Mouse (Mus musculus): ENCODE results near the gene Cep350. TPM values are rescaled to one million over a fixed set of nuclear protein-coding genes. Genes with fewer than 3 reads are reported as not detected.

The Cep350 gene
- 10 to 100 TPM in 1 of 3 experiments, 1 to 10 TPM in 2; 8.7 to 12.8 (median 9.7) TPM for polyA plus RNA-seq (2017; shearing (Covaris generic))

DNA sequence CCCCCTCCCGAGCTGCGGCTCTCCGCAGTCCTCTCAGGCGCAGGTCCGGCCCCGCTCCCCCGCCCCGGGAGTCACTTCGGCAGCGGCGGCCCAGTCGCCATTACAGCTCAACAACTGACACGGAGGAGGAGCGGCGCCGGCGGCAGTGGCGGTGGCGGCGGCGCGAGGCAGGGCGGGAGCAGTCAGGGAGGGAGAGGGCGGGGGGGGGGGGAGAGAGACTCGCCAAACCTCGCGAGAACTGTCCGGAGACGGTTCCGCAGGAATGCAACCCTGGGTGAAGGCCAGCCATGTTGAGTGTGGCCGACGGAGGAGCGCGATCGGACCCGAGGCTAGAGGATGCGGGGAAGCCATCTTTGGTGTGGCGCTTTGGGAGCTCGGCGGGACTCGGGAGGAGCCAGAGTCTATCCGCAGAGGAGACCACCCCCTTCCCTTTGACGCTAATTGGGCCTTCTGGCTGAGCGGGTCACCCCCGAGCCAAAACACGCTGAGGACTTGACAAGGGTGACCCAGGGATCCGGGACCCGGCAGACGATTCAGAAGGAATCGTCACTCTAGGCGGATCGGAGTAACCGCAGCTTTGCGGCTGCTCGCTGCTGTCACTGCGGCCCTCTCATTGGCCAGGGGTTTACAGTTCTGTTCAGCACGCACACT is at the start of gene Cep350:
Gene Cep350 (minus strand): TSS at position 188 of the 651 bp plus-strand sequence.
- peak; percentile 85 for ATAC-seq

DNA sequence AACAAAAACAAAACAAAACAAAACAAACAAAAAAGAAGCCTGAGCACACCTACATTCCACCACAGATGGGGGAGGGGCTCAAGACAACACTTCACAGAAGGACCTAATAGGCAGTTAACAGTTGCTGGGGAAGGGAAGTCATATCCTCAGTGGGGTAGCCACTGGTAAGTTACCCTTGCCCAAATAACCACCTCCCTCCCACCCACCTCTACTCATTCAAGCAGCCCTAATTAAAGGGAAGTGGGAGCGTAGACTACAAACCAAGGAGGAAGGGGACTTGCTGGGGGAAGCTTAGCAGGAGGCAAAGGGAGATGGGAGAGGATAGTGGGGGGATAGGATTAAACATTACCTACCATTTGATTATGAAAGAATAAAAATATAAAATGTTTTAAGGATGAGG is 47.3 kb upstream of the Cep350 start:
- no peak for ATAC-seq

DNA sequence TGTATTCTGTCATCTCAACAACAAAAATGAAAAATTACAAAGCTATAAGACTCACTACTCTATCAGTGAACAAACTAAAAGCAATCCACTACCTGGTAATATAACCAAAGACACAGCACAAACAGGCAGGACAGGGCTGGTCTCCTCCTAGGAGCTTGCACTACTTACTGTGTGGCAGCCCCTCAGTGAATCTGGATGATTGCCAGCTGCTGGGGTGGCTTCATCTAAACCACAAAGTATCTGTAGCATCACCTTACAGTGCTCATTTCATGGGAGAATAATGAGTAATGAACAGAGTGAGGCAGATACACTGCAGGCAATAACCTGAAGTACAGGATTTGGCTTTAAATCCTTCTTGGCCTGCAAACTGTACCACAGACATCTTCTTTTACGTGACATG is 46.7 kb upstream of the Cep350 start:
- ATAC-seq: no peak

DNA sequence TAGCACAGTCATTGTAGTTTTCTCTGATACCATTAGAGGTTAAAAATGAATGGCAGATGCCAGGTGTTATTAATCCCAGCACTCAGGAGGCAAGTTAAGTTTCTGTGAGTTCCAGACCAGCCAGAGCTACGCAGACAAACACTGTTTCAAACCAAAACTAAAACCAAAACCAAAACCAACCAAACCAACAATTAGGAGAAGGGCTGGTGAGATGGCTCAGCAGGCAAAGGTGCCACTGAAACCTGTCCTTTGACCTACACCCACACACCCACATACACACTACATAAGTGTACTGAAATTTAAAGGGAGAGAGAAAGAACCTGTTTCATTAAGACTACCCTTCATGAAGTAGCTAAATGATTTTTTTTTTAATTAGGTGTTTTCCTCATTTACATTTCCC is 35.9 kb upstream of the Cep350 start:
- peak; percentile 81 for ATAC-seq

DNA sequence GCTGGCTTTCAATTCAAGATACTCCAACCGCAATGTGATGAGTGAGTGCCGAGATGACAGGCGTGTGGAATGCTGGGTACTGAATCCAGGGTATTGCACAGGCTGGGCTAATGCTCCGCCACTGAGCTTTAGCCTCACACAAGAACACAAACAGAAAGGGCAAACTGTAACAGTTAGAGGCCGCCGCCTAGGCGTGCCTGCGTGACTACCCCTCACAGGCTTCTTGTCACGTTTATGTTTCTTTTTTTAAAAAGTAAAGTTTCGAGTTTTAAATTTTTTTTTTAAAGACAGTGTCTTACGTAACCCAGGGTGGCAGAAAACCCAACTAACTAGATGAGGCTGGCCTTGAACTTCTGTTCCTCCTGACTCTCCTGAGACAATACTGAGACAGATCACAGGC is 32.9 kb upstream of the Cep350 start:
- ATAC-seq: no peak

DNA sequence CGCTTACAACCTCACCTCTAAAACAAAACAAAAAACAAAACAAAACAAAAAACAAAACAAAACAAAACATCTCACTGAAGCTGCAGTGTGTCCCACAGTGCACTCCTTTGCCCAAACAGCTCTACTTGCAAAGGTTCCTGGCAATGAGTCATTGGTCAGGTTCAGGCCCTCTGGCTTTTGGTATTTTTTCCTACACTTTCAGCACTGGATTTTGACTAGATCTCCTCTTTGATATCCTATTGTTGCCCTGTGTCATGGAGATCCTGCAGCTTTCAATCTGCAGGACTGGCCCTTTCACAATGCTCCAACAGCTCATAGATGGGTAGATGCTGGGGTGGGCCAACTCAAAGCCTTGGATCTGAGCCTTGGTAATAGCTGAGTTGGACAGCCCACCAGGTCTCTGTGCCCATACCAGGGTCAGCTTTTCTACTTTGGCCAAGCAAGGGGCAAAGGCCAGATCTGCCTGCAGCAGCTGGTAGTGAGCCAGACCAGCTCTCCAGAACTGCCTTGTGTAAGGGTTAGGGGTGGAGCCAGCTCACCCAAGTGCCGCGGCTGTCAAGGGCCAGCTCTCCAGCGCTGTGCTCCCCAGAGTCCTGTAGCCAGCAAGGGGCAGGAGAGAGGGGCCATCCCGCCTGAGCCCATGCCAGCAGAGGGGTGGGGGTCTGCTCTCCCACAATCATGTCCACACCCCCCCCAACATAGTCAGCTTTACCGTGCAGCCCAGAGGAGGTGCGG is 30.3 kb upstream of the Cep350 start:
- ATAC-seq: no peak

DNA sequence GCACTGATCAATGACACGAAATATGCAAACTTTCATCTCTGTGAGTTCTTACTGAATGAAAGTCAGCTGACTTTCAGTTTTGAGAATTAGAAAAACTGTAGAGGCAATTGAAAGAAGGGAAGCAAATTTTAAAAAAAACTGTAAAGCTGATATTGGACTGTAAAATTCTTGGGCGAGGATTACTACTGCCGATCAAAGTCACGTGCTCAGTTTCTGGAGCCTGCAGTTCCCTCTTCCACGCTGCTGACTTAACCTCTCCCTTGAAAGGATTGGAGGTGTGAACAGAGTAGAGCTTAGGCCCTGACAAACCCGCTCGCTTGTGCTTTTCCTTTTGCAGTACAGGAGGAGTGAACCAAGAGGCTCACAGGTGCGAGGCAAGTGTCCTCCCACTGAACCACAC is 29.3 kb upstream of the Cep350 start:
- no peak for ATAC-seq

DNA sequence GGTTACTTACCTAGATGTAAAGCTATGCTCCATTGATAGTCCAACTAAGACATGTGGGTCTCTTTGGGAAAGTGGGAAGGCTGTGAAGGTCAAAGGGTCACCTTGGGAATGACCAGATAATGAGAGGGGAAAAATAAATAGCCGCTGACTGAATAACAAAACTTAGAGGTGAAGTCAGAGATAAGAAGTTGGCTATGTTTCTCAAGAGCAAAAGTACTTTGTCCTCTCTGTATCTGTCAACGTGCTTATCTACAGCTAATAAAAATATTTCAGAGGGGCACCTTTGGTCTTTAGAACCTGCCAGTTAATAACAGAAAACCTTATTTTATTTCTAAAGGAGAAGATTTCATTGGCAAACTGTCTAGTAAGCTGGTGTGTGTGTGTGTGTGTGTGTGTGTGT is 22.6 kb upstream of the Cep350 start:
- no peak for ATAC-seq

DNA sequence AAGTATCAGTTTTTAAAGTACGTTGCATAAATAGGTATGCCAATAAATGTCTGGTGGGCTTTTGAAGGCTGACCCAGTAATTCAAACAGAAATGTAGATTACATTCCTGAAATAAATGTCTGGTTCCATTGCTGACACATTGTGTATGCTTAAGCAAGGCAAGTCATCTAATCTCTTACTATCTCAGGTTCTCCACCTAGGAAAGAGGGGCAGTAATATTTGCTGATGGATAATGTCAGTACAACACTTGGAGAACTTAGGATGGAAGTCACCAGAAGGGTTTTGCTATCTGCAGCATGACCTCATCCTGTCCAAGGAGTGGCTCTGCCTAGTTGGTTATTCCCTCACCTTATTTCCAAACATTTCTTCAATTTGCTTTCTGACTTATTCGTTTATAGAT is 21.5 kb upstream of the Cep350 start:
- ATAC-seq: no peak

DNA sequence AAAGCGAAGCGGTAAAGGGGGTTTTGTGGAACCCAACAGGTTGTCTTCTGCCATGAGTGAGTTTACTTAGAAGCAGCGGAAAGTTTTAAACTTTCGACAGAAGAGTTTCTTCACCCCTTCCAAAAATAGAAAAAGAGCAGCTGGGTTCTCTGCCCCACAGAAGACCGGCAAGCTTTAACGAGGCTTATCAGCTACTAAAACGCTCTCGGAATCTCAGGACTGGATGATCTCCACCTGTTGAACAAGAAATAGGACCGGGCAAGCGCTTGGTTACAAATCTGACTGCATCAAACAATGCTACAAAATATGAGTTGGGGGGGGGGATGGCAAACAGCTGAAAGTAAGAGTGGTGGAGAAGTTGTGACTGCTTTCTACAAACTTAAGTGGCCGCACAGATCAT is 17.3 kb upstream of the Cep350 start:
- ATAC-seq: no peak

DNA sequence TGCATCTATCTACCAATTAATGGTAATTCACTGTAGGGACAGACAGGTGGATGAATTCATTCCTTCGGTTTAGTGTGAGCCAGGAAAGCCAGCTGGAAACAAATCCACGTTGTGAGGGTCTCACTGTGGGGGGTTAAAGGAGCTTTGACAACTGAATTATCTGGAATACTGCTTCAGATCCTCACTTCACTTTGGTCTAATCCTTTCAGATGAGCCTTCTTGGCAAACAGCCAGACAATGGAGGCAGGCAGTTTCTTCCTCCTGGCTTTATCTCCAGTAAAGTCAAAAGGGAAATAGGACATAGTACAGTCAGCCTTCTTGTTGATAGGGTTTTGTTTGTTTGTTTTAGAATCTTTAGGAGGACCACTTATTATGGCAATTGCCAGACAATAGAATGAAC is 16.3 kb upstream of the Cep350 start:
- ATAC-seq: no peak

DNA sequence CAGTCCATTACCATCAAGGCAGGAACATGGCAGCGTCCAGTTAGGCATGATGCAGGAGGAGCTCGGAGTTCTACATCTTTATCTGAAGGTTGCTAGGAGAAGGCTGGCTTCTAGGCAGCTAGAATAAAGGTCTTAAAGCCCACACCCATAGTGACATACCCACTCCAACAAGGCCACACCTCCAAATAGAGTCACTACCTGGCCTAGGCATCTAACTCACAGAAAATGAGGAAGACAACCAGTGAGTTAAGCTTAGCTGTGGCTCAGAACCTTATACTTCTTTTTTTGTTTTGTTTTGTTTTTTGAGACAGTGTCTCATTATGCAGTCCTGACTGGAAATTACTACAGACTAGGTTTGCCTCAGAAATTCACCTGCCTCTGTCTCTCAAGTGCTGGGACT is 14.6 kb upstream of the Cep350 start:
- no peak for ATAC-seq

DNA sequence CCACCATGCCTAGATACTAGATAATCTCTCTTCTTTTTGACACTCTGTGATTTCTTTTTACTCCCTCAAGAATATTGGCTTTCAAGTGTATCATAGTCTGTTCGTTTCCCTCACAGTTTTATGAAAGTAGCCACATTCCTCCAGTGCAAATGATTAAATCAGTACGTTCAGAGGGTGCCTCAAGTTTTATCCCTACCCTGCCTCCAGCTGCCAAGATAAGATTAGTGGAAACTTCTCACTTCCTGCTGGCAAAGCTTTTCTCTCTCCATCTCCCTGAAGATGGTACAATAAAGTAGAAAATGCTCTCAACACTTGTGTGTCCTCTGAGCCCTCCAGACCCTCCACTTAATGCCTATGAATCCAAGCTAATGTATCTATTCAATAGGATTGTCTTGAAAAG is 1.9 kb upstream of the Cep350 start:
- no peak for ATAC-seq

DNA sequence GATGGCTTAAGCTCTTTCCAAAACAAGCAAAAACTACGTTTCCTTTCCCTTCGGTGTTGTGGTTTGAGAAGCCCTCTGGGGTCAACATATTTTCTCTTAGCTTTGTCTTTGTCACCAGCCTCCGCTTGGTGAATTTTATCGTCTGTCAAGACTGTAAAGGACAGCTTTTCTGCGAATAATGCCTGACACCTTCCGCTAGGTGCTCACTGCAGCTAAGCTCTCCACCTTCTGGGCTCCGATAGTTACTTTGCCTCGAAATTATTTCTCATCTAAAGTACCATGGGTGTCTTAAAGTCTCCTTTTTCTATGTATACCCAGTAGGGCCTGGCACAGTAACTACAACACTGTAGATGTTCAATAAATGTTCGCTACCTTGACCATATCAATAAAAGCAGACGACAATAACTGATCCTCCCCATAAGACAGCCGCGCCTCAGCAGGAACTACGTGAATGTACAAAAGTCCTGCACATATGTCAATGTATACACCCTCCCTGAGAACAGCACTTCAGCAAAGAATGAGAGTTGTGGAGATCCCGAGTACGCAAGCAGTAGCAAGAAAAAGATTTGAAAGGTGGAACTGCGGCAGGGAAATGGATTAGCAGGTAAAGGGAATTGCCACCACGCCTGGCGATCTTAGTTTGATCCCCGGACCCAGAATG is 794 bp upstream of the Cep350 start:
- peak; percentile 37 for ATAC-seq

DNA sequence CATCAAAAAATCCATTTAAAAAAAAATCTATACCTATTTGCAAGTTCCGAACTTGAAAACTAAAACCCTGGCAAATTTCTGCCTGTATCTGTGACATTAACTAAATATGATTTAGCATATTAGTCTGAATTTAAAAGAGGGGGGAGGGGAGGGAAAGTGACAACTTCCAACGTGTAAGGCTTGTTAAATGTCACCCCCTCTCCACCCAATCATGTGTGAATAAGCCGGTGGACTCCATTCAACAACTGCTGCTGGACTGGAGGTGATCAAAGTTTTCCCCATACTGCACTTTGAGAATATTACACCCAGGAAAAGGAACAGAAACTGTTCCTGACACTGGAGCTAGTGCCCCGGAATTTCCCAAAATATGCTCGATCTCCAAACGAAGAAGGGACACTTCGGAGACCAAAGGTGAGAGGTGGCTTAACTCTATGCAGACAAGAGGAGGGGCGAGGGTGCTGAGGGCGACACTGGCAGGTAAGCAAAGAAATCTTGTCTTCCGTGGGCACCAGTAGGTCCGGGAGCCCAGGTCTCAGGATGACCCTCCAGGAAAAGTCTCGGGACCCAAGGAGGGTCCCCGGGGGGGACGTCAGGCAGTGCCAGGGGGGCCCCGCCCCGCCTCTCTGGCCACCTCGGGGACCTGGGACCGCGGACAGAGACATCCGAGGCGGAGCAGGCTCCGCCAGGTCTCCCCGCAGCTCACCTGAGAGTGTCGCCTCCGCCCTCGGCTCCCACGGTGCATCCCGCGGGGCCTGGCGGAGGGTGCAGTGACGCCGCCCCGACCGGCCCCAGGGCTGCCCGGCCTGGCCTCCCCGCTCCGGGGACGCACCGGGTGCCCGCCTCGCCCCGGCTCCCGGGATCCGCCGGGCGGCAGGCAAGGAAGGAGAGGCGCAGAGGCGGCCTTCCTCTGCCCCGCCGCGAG is 648 bp downstream of the Cep350 start:
- ATAC-seq: peak; percentile 2

DNA sequence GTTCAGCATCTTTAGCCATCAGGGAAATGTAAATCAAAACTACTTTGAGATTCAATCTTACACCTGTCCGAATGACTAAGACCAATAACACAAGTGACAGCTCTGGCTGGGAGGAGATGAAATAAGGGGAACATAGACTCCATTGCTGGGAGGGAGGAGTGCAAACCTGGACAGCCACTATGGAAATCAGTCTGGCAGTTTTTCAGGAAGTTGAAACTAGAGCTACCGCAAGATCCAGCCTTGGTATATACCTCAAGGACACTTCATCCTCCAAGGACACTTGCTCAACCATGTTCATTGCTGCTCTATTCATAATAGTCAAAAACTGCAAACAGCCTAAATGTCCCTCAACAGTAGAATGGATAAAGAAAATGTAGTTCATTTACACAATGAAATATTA is 23.9 kb downstream of the Cep350 start:
- no peak for ATAC-seq

DNA sequence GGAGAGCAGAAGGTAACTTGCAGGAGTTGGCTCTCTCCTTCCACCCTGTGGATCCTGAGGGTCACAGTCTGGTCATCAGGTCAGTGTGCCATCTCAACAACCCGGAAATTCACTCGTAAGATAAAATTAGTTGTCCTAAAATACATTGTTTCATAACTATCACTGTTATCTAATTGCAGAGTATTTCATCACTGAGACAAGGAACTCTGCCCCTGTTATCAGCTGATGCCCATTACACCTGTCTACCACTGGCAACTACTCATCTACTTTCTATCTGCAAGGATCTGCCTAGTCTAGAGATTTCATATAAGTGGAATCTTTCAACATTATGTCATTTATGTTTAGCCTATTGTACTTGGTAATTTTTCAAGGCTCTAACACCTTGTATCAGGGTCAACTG is 28.7 kb downstream of the Cep350 start:
- no peak for ATAC-seq

DNA sequence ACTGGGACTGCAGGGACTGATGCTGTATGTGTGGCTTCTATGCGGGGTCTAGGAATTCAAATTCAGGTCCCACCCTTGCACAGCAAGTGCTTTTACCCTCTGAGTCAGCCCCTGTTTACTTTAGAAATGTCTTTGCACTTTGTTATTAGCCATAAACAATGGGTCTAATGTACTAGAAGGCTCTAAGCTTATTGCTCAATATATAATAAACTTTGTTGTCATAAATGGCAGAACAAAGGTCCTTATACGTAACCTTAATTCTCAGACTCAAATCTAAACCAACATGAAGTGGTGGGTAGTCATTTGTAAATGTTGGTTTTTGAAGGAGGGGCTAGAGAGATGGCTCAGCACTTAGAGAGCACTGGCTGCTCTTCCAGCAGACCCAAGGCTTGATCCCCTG is 35.6 kb downstream of the Cep350 start:
- no peak for ATAC-seq

DNA sequence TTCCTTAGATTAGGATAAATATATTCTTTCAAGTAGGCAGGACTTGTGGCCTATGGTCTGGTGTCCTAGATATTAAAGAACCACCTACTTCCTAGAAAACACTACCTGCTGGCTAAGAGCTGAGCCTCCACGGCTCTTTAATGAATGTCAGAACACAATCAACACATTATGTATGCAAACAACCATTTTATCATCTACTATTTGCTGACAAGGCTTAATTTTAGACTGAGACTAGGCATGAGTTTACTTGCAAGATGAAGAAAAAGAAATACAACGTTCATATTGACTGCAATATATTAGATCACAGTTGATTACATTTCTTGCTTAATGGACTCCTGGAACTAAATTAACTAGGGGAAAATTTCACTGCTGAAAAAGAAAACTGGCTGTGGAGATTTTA is 38.4 kb downstream of the Cep350 start:
- no peak for ATAC-seq

DNA sequence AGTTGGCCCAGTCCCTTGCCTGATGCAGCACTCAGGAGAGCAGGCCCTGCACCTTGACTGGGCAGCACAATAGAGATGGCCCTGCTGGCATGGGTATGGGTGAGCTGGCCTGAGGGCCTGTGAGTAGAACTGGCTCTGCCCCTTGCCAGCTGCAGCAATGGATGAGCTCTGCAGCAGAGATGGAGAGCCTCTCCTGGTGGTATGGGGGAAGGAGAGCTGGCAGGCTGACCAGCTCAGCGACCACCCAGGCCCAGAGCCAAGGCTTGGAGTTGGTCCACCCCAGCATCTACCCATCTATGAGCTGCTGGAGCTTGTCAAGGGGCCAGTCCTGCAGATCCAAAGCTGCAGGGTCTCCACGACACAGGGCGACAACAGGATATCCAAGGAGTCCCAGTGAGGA is 69.5 kb downstream of the Cep350 start:
- no peak for ATAC-seq

DNA sequence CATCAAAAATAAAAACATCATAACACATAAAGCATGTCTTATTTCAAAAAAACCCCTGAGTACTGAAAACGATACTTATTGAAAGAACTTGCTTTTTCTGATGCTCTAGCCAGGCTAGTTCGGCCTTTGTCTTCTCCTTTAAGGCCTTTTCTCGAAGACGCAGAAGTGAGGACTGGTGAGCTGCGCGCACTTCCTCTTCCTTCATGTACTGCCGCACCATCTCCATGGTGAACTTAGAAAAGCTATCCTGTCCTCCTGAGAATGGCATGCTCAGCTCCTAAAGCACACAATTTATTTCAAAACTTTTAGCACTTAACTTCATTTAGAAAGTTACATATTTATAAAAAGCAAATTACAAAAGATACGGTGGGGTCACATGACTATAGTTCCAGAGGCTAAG is 71.7 kb downstream of the Cep350 start:
- no peak for ATAC-seq

DNA sequence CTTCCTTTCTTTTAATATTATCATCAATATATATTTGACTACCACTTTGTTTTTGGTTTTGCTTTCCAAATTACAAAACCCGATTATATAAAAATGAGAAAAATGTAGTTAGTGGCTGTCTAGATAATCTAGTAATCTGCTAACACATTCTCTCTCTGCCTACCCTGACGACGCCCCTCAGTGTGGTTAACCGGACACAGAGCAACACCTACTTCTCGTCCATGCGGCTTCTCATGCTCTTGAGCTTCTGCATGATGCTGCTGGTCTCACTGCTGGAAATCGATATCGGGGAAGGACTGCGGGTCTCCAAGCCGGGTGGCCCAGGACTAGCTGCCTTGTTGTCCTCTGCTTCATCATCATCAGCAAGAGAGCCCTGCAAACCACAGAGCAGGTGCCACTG is 78.7 kb downstream of the Cep350 start:
- ATAC-seq: no peak

DNA sequence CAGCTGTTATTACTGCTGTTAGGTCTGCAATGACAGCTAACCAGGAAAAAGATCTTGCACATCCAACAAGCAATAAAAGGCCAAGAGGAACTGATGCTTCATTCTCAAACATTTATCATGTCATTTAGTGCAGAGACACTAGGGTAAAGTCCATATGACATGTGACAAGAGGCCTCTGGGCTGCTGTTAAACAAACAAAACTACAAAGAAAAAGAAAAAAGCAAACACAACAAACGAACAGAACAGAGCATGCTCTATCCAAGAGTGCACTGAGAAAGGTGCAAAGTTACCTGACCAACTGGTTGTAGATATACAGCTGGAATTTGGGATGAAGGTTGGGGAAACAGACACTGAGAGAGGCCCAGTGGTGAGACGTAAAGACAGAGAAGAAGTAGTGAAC is 86.2 kb downstream of the Cep350 start:
- no peak for ATAC-seq

All from inflammation-experienced regulatory T-cells, adult 6 months (primary cell).